Mouse (Mus musculus): ENCODE results near the gene Rbmxl2. TPM values are rescaled to one million over a fixed set of nuclear protein-coding genes. Genes with fewer than 3 reads are reported as not detected.

Gene Rbmxl2
- polyA plus RNA-seq, 1 experiment, result not detected

- Histone ChIP-seq H3K4me3 (ENCODE audit: insufficient read depth, low read length) (no peak overlapping the region), H3K4me1 (ENCODE audit: control insufficient read depth, insufficient read depth, low read length) (no peaks in the 10 kb centered on the region), H3K27ac (ENCODE audit: insufficient read depth, low read length) (no peak overlapping the region)
- TF ChIP-seq CTCF (IDR thresholded peaks at IDR 0.05; ENCODE audit: extremely low read depth, insufficient read depth, low read length), result no peak
- no peak for TF ChIP-seq POLR2A (IDR thresholded peaks at IDR 0.05; ENCODE audit: extremely low read depth, insufficient read depth, low read length)
Measured at GRCm38 (mm10) chr7:107241371-107241883, 32.2 kb downstream of the Rbmxl2 start.

- H3K4me1 ChIP-seq (ENCODE audit: control insufficient read depth, insufficient read depth, low read length), result no peaks in the 10 kb centered on the region
- no peak overlapping the region for H3K4me3 ChIP-seq (ENCODE audit: insufficient read depth, low read length)
- TF ChIP-seq POLR2A (IDR thresholded peaks at IDR 0.05; ENCODE audit: extremely low read depth, insufficient read depth, low read length) (no peak), CTCF (IDR thresholded peaks at IDR 0.05; ENCODE audit: extremely low read depth, insufficient read depth, low read length) (no peak)
- H3K27ac ChIP-seq (ENCODE audit: insufficient read depth, low read length), result no peak overlapping the region
Measured at GRCm38 (mm10) chr7:107250211-107250985, 41.2 kb downstream of the Rbmxl2 start.

GRCm38 (mm10) chr7:107253355-107253754 is 44.1 kb downstream of the Rbmxl2 start:
- Histone ChIP-seq H3K4me1 (ENCODE audit: control insufficient read depth, insufficient read depth, low read length) (no peaks in the 10 kb centered on the region), H3K4me3 (ENCODE audit: insufficient read depth, low read length) (no peak overlapping the region), H3K27ac (ENCODE audit: insufficient read depth, low read length) (no peak overlapping the region)
- no peak for TF ChIP-seq CTCF (IDR thresholded peaks at IDR 0.05; ENCODE audit: extremely low read depth, insufficient read depth, low read length)
- no peak for TF ChIP-seq POLR2A (IDR thresholded peaks at IDR 0.05; ENCODE audit: extremely low read depth, insufficient read depth, low read length)

GRCm38 (mm10) chr7:107259936-107260335 is 50.7 kb downstream of the Rbmxl2 start:
- TF ChIP-seq POLR2A (IDR thresholded peaks at IDR 0.05; ENCODE audit: extremely low read depth, insufficient read depth, low read length), result no peak
- TF ChIP-seq CTCF (IDR thresholded peaks at IDR 0.05; ENCODE audit: extremely low read depth, insufficient read depth, low read length), result no peak
- Histone ChIP-seq H3K4me1 (ENCODE audit: control insufficient read depth, insufficient read depth, low read length) (no peaks in the 10 kb centered on the region), H3K4me3 (ENCODE audit: insufficient read depth, low read length) (no peak overlapping the region), H3K27ac (ENCODE audit: insufficient read depth, low read length) (no peak overlapping the region)

Other genes with a start within 250 kb of the Rbmxl2 start
- gene Olfr6, start 245.5 kb upstream of the Rbmxl2 start, polyA plus RNA-seq (2012; rRNA removed), result not detected in 2 replicates
- gene Olfr711, start 234.0 kb upstream of the Rbmxl2 start, polyA plus RNA-seq (2012; rRNA removed), result not detected in 2 replicates
- not detected in 2 replicates for gene Olfr2, start 203.4 kb upstream of the Rbmxl2 start, polyA plus RNA-seq (2012; rRNA removed)
- not detected in 2 replicates for gene Olfr713, start 178.3 kb upstream of the Rbmxl2 start, polyA plus RNA-seq (2012; rRNA removed)
- gene Olfr714, start 138.5 kb upstream of the Rbmxl2 start, polyA plus RNA-seq (2012; rRNA removed), result not detected in 2 replicates
- gene Olfr17, start 116.2 kb upstream of the Rbmxl2 start, polyA plus RNA-seq (2012; rRNA removed), result not detected in 2 replicates
- gene Olfr715b, start 99.1 kb upstream of the Rbmxl2 start, polyA plus RNA-seq (2012; rRNA removed), result not detected in 2 replicates
- not detected in 2 replicates for gene Olfr715, start 78.4 kb upstream of the Rbmxl2 start, polyA plus RNA-seq (2012; rRNA removed)
- not detected in 2 replicates for gene Olfr716, start 71.1 kb upstream of the Rbmxl2 start, polyA plus RNA-seq (2012; rRNA removed)
- not detected in 2 replicates for gene Nlrp14, start 42.5 kb upstream of the Rbmxl2 start, polyA plus RNA-seq (2012; rRNA removed)
- gene Syt9, start 161.3 kb downstream of the Rbmxl2 start, polyA plus RNA-seq (2012; rRNA removed), result 4.8 and 5.2 TPM in 2 replicates